Mouse (Mus musculus): ENCODE results near the gene Trio.

Trio gene

DNA sequence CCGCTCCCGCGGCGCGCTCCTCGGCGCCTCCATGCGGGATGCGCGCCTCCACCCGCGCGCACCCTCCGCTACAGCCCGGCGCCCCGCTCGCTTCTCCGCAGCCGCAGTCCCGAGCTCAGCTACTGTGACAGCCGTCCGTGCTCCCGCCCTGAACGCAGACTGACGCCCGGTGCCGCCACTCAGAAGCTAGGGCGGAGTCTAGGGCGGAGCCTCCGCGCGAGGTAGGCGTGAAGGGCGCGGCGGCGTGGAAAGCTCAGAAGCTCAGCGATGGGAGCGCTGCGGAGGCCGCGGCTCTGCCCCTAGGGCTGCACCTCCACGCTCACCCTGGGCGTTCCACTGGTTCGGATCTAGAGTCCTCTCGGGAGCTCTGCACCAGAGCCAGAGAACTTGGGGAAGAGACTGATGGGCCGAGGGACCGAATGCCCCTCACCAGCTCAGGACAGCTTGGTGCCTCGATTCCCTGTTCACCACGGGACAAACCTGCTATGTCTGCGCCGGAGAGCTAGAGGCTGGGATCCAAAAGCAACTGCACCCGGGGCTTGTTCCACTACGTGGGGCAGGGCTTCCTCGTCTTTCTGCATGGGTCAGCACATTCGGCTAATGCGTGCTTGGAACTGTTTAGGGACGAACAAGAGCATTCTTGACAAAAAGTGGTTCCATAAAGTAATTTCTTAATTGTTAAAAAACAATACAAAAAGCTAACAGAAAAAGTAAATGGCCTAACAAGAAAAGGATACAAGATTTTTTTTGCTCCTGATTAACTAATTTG lies 344.0 kb downstream of the Trio start, which contains the start of gene Otulinl:
TSS of gene Otulinl (minus strand) at position 161 of the 769 bp plus-strand sequence.
- ChIA-PET POLR2A (interaction anchor here in 3 of 4 experiments (0.5 to 1.3 kb wide), 8 partner anchors 21 to 879 kb away, joined by 3 to 8 read pairs (median 3); no protein-coding TSS in a partner anchor), CTCF (interaction anchor here (0.6 to 2.0 kb wide), 10 partner anchors 21 to 500 kb away, joined by 3 to 14 read pairs (median 3); no protein-coding TSS in a partner anchor)

GRCm38 (mm10) chr15:27680997-27681396 lies 344.7 kb downstream of the Trio start:
- ChIA-PET CTCF (interaction anchor here (0.8 to 2.0 kb wide), 9 partner anchors 21 to 501 kb away, joined by 3 to 14 read pairs (median 3); no protein-coding TSS in a partner anchor), POLR2A (interaction anchor here in 2 of 4 experiments (1.0 to 1.3 kb wide), 5 partner anchors 22 to 377 kb away, joined by 3 to 4 read pairs (median 3); no protein-coding TSS in a partner anchor)
